Mouse (Mus musculus) kidney, postnatal 10 days (tissue): Measurements from ENCODE around the gene Trabd.

Experiments used
- DNase-seq: peaks from one replicate; pipeline ENCODE4 v3.0.0; 2021; ENCODE audit warnings: mixed read lengths

The Trabd gene

DNA sequence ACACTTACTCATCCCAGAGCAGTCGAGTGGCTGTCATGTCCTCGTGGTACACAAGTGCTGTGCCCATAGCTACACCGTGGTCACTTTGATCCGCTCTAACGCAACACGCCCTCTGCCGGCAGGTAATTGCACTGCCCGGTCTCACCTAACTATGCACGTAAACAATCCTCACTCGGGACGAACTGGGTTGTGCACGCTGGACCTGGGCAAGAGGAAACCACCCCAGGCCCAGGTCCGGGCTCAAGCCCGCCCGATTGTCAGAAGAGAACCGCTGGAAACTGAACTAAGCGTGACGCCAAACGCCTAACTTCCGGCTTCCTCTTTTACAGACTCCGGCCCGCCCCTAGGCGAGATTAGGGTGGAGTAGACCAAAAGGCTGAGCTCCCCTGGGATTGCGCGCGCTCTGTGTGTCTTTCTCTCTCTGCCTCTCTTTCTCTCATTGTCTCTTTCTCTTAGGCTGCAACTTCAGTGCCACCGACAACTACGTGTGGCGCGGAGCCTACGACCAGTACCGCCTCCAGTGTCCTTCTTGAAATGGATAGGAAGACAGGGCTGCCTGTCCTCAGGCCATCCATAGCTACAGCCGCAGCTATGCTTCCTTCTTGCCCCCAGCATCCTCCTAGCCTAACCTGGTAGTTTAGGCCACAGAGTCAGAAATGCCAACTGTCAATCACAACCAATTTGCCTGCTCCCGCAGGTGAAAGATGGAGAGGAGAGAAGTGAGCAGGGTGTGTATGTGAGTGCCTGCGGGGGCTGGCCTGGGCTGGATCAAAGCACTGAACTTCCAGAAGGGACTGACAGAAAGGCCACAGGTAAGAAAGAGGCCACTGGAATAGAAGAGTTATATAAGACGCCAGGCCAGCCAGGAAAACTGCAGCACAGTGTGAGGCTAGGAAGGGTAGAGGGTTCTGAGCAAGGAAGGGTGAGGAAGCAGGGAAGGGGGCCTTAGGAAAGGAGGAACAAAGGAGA lies 53.7 kb downstream of the Trabd start, which contains the start of gene Hdac10:
Gene Hdac10 (minus strand): TSS at position 319 of the 969 bp plus-strand sequence.
- DNase-seq, result peak; percentile 90

DNA sequence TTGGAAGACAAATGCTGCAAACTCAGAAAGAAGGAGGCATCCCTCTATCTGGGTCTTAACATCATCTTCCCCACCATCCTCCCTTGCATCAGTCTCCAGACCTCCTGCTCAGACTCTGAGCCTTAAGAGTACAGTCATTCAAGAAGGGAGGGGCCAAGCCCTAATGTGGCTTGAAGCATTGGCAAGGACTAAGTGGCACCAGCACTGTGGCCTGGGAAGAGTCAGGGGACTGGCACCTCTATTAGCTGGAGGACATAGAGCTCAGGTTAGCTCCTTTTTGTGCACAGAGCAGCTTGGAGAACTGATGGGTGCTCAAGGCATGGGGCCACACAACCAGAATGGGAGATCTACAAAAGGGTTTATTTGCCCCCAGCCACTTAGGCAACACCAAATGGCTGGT lies 55.3 kb downstream of the Trabd start:
- no peak for DNase-seq

DNA sequence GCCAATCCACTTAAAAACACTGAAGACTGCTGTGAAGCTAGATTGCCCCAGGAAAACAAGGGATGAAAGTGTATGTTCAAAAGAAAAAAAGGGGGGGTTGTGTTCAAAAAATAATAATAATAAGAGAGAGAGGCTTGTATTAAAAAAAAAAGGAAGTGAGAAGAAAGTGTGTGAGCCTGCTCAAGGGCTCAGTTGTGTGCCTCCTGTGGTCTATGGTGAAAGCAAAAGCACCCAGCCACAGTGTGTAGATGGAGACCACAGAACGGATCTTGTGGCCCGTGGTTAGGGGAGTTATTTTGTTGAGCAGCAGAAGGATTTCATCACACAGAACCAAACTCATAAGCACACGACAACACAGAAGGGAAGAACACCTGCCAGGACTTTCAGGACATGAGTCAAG lies 56.4 kb downstream of the Trabd start:
- DNase-seq, result no peak
